Mouse (Mus musculus): ENCODE data around the gene Hectd4. TPM values are rescaled to one million over a fixed set of nuclear protein-coding genes. Genes with fewer than 3 reads are reported as not detected.
"Not testable (repeated sequence)": the region's sequence is repeated elsewhere in the genome, so short reads cannot be mapped to it uniquely, and the experiment has no call there.

Gene Hectd4
- total and polyA plus RNA-seq, 2 experiments from 2014 or later, result 2.0 to 19.5 TPM

- ATAC-seq (ENCODE audit: insufficient read depth, low read depth) (no peak), DNase-seq (ENCODE audit: low spot score) (no peak)
- H3K4me1 ChIP-seq (ENCODE audit: control insufficient read depth, insufficient read depth), result 0 out of 2 replicates have a peak, but pooled peaks cover 10% of the 10 kb centered on the region
- 44% methylated on average over 3 of the region's 3 CpGs for WGBS
- no peak overlapping the region for H3K4me3 ChIP-seq (ENCODE audit: low read depth, low read length)
- no peak overlapping the region for H3K4me2 ChIP-seq (ENCODE audit: low read depth, low read length)
- H3K27me3 ChIP-seq (ENCODE audit: control insufficient read depth, insufficient read depth, low read length), result no peaks in the 10 kb centered on the region
- H3K27ac ChIP-seq (ENCODE audit: low read depth), result no peak overlapping the region
- H3K9ac ChIP-seq (replicated peaks; ENCODE audit: low read depth, low read length), result no peak overlapping the region
- peaks cover 11% of the 10 kb centered on the region for H3K36me3 ChIP-seq (replicated peaks; ENCODE audit: control insufficient read depth, insufficient read depth, low read length)
- H3K9me3 ChIP-seq (replicated peaks; ENCODE audit: control insufficient read depth, low read length), result no peaks in the 10 kb centered on the region
- TF ChIP-seq CTCF (IDR thresholded peaks at IDR 0.05; ENCODE audit: low read depth), result peak; percentile 42
- TF ChIP-seq EP300 (IDR thresholded peaks at IDR 0.05; ENCODE audit: low read depth), result no peak
Measured at GRCm38 (mm10) chr5:121201739-121202138, 18.3 kb upstream of the Hectd4 start.

DNA sequence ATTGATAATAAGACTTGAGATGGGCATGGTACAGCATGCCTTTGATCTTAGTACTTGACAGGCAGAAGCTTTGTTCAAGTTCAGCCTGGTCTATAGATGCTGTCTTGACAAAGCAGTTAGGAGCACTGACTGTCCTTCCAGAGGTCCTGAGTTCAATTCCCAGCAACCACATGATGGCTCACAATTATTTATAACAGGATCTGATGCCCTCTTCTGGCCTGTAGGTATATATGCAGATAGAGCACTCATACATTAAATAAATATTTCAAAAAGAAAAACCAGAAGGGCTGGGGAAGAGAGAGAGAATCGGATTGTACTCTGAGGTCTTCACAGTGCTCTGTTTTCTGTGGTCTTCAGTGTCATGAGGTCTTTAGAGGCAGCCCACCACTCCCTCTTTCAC lies 17.6 kb upstream of the Hectd4 start:
- ATAC-seq (ENCODE audit: insufficient read depth, low read depth), result no peak

DNA sequence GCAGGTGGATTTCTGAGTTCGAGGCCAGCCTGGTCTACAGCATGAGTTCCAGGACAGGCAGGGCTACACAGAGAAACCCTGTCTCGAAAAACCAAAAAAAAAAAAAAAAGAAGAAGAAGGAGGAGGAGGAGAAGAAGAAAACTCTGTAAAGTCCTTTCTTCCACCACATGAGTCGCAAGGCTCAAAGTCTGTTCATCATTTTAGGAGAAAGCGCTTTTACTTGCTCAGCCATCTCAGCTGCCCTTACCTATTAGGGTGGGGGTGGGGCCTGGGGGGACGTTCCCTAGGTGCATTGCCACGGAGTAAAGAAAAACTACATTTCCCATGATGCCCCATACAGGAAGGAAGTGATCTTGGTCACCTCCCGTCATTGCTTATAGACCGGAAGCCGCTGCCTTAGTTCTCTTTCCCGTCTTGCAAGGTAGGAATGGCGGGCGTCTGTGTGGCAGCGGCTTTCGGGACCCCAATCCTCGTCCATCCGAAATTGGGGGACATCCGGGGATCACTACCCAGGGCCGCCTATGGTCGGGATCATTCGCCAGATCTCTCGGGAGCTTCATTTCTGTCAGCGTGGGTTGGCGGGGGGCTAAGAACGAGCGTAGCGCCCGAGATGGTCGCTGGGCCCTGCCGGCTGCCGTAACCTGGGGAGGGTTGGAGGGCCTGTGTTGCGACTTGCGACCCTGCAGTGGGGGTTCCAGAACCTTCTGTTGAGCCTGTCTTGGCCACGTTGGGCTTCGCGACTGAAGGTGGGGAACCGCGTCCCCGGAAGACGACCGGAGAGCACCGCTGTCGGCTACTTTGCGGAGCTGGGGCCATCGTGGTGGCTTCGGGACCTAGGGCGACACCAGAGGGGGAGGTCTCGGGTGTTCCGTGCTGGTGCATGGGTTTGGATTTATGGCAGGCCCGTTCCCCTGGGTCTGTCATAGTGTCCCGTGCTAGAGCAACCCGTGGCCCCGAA lies 15.6 kb upstream of the Hectd4 start, which contains the start of gene Rpl6:
Rpl6 (plus strand) TSS at position 350 of the 958 bp plus-strand sequence.
- Histone ChIP-seq H3K4me1 (ENCODE audit: control insufficient read depth, insufficient read depth) (0 out of 2 replicates have a peak, but pooled peaks cover 10% of the 10 kb centered on the region), H3K27ac (ENCODE audit: low read depth) (peak within 1 kb of the TSS; percentile 78), H3K9ac (replicated peaks; ENCODE audit: low read depth, low read length) (peak within 1 kb of the TSS; percentile 96), H3K9me3 (replicated peaks; ENCODE audit: control insufficient read depth, low read length) (no peaks in the 10 kb centered on the region), H3K4me3 (ENCODE audit: low read depth, low read length) (peak within 1 kb of the TSS; percentile 91), H3K27me3 (ENCODE audit: control insufficient read depth, insufficient read depth, low read length) (no peaks in the 10 kb centered on the region), H3K36me3 (replicated peaks; ENCODE audit: control insufficient read depth, insufficient read depth, low read length) (peaks cover 38% of the 10 kb centered on the region), H3K4me2 (ENCODE audit: low read depth, low read length) (peak within 1 kb of the TSS; percentile 67)
- peak; percentile 8; the same call in 1 of the 2 replicates for TF ChIP-seq EP300 (IDR thresholded peaks at IDR 0.05; ENCODE audit: low read depth)
- no peak for TF ChIP-seq CTCF (IDR thresholded peaks at IDR 0.05; ENCODE audit: low read depth)
- ATAC-seq (ENCODE audit: insufficient read depth, low read depth), result peak; percentile 90
- 1% methylated on average over 52 of the region's 52 CpGs for WGBS
- DNase-seq (ENCODE audit: low spot score), result peak; percentile 91

More for the DNA sequence above, 17.6 kb upstream of the Hectd4 start:
- no peaks in the 10 kb centered on the region for H3K9me3 ChIP-seq (replicated peaks; ENCODE audit: control insufficient read depth, low read length)
- no peak for DNase-seq (ENCODE audit: low spot score)
- TF ChIP-seq EP300 (IDR thresholded peaks at IDR 0.05; ENCODE audit: low read depth) (no peak), CTCF (IDR thresholded peaks at IDR 0.05; ENCODE audit: low read depth) (no peak)
- no peak overlapping the region for H3K4me3 ChIP-seq (ENCODE audit: low read depth, low read length)
- H3K4me2 ChIP-seq (ENCODE audit: low read depth, low read length), result no peak overlapping the region
- WGBS, result 91% methylated on average over 1 of the region's 1 CpGs
- peaks cover 18% of the 10 kb centered on the region for H3K36me3 ChIP-seq (replicated peaks; ENCODE audit: control insufficient read depth, insufficient read depth, low read length)
- no peaks in the 10 kb centered on the region for H3K27me3 ChIP-seq (ENCODE audit: control insufficient read depth, insufficient read depth, low read length)
- 0 out of 2 replicates have a peak, but pooled peaks cover 10% of the 10 kb centered on the region for H3K4me1 ChIP-seq (ENCODE audit: control insufficient read depth, insufficient read depth)
- no peak overlapping the region for H3K9ac ChIP-seq (replicated peaks; ENCODE audit: low read depth, low read length)
- no peak overlapping the region for H3K27ac ChIP-seq (ENCODE audit: low read depth)

DNA sequence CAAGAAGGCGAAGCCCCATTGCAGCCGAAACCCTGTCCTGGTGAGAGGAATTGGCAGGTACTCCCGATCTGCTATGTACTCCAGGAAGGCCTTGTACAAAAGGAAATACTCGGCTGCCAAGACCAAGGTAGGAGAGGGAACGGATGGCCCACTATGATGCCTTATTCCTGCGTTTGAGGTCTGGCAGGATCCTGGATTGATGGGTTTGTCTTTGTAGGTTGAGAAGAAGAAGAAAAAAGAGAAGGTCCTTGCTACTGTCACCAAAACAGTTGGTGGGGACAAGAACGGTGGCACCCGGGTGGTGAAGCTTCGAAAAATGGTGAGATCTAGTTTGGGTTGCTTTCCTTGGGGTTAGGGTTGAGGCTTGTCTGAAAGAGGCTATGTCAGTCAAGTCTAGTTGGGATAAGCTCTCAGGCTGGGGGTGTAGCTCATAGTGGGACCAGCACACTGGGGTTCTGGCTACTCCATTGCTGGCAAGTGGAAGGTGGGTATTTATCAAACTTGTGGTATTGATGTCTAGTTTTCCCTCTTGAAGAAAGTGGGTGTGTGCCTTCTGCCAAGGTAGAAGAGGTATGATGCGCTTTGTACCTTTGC lies 14.4 kb upstream of the Hectd4 start:
- Histone ChIP-seq H3K9ac (replicated peaks; ENCODE audit: low read depth, low read length) (peak overlapping the region; percentile 96), H3K4me3 (ENCODE audit: low read depth, low read length) (peak overlapping the region; percentile 91), H3K4me2 (ENCODE audit: low read depth, low read length) (peak overlapping the region; percentile 67), H3K36me3 (replicated peaks; ENCODE audit: control insufficient read depth, insufficient read depth, low read length) (peaks cover 50% of the 10 kb centered on the region)
- DNase-seq (ENCODE audit: low spot score); H3K27ac ChIP-seq (ENCODE audit: low read depth); H3K27me3 ChIP-seq (ENCODE audit: control insufficient read depth, insufficient read depth, low read length); ATAC-seq (ENCODE audit: insufficient read depth, low read depth); H3K4me1 ChIP-seq (ENCODE audit: control insufficient read depth, insufficient read depth); H3K9me3 ChIP-seq (replicated peaks; ENCODE audit: control insufficient read depth, low read length): not testable (repeated sequence)
- 68% methylated on average over 8 of the region's 10 CpGs for WGBS

DNA sequence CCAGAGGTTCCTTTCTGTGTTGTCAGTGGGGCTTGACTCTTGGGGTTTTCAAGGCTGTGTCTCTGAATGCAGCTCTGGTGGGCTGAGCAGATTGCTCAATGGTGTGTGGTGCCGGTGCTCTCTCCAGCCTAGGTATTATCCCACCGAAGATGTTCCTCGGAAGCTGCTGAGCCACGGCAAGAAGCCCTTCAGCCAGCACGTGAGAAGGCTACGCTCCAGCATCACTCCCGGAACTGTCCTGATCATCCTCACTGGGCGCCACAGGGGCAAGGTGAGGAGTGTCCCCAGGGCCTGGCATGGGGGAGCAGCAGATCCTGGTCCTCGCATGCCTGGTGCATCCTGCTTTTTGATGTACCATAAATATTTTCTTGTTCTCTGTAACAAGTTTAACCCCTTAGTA lies 13.5 kb upstream of the Hectd4 start:
- Histone ChIP-seq H3K36me3 (replicated peaks; ENCODE audit: control insufficient read depth, insufficient read depth, low read length) (peaks cover 59% of the 10 kb centered on the region), H3K27me3 (ENCODE audit: control insufficient read depth, insufficient read depth, low read length) (no peaks in the 10 kb centered on the region), H3K9ac (replicated peaks; ENCODE audit: low read depth, low read length) (peak overlapping the region; percentile 35; the same call in 1 of the 2 replicates), H3K27ac (ENCODE audit: low read depth) (no peak overlapping the region), H3K4me3 (ENCODE audit: low read depth, low read length) (no peak overlapping the region), H3K9me3 (replicated peaks; ENCODE audit: control insufficient read depth, low read length) (no peaks in the 10 kb centered on the region), H3K4me1 (ENCODE audit: control insufficient read depth, insufficient read depth) (0 out of 2 replicates have a peak, but pooled peaks cover 10% of the 10 kb centered on the region), H3K4me2 (ENCODE audit: low read depth, low read length) (no peak overlapping the region)
- DNase-seq (ENCODE audit: low spot score) (no peak), ATAC-seq (ENCODE audit: insufficient read depth, low read depth) (no peak)
- 70% methylated on average over 9 of the region's 9 CpGs for WGBS
- no peak for TF ChIP-seq EP300 (IDR thresholded peaks at IDR 0.05; ENCODE audit: low read depth)
- no peak for TF ChIP-seq CTCF (IDR thresholded peaks at IDR 0.05; ENCODE audit: low read depth)
